Comparison of ENCODE assay signal across 14 mouse cellular contexts in genomic region chr7:117700066-117700465, GRCm38 (mm10).
DNase-seq lines count a peak whose midpoint lies in the region; ATAC-seq and TF ChIP-seq lines count a peak whose summit lies in the region.
"Had no signal": no experiment of that assay in that cellular context is flagged by ENCODE, and none has a peak within 500 bp of the region (broad histone marks: within the 10 kb centered on the region; RNA-seq: fewer than 3 reads in every experiment).

No protein-coding gene starts in this region.

- TF ChIP-seq CTCF in heart, adult 2 months (IDR thresholded peaks at IDR 0.05), result no peak

- H3K4me3 ChIP-seq in heart, adult 2 months, result no peak overlapping the region
- no peak overlapping the region for H3K4me3 ChIP-seq in neural tube, embryonic 11.5 days (ENCODE audit: low read depth, low read length)
- H3K4me3 ChIP-seq in hindbrain, embryonic 16.5 days (ENCODE audit: low read length), result no peak overlapping the region

- H3K36me3 ChIP-seq in heart, adult 2 months (ENCODE audit: control insufficient read depth, insufficient read depth, low read length), result no peaks in the 10 kb centered on the region
- no peaks in the 10 kb centered on the region for H3K36me3 ChIP-seq in neural tube, embryonic 11.5 days (ENCODE audit: control insufficient read depth, insufficient read depth, low read length)
- no peaks in the 10 kb centered on the region for H3K36me3 ChIP-seq in hindbrain, embryonic 16.5 days (ENCODE audit: control insufficient read depth, insufficient read depth, low read length)

- no peak overlapping the region for H3K4me2 ChIP-seq in neural tube, embryonic 11.5 days (ENCODE audit: low read depth)
- no peak overlapping the region for H3K4me2 ChIP-seq in hindbrain, embryonic 16.5 days (ENCODE audit: low read length)

- H3K79me2 ChIP-seq in heart, adult 2 months (replicated peaks; ENCODE audit: control insufficient read depth, insufficient read depth, low read length), result no peaks in the 10 kb centered on the region

- DNase-seq in heart, adult 11 months, result peak; percentile 49
- DNase-seq in heart, adult 2 months, result no peak
- no peak for DNase-seq in neural tube, embryonic 11.5 days (ENCODE audit: low spot score)
- DNase-seq in neural tube, embryonic 10.5 days (ENCODE audit: extremely low spot score, low spot score), result no peak
- DNase-seq in right cerebral cortex, postnatal 36 days (ENCODE audit: low spot score in 2 of 2), result peak; percentile 14 to 55
- no peak for DNase-seq in adrenal gland, postnatal 4 days (ENCODE audit: low spot score in 2 of 2)
- no peak for DNase-seq in B cell, adult 2 months
- DNase-seq: adrenal gland, adult 8-10 months; cerebellum, adult 8-10 months; gastrocnemius, postnatal 36 days; thymus, postnatal 14 days had no signal

- H3K27ac ChIP-seq in heart, adult 2 months, result no peak overlapping the region
- no peak overlapping the region for H3K27ac ChIP-seq in neural tube, embryonic 11.5 days (ENCODE audit: low read depth, low read length)
- H3K27ac ChIP-seq in hindbrain, embryonic 16.5 days (ENCODE audit: low read depth, low read length), result peak overlapping the region; percentile 13
- H3K27ac ChIP-seq: kidney, postnatal 0 days; macrophage had no signal

- H3K27me3 ChIP-seq in heart, adult 2 months (ENCODE audit: control insufficient read depth, insufficient read depth, low read length), result no peaks in the 10 kb centered on the region
- no peaks in the 10 kb centered on the region for H3K27me3 ChIP-seq in neural tube, embryonic 11.5 days (ENCODE audit: control insufficient read depth, insufficient read depth, low read length)
- no peaks in the 10 kb centered on the region for H3K27me3 ChIP-seq in hindbrain, embryonic 16.5 days (replicated peaks; ENCODE audit: control insufficient read depth, insufficient read depth, low read length)

- intact Hi-C loops in heart, adult 2 months (cut with DNase I), result no loop called here

- TF ChIP-seq EP300 in heart, adult 2 months (IDR thresholded peaks at IDR 0.05; ENCODE audit: insufficient read depth, low read depth, low read length), result no peak

- no peaks in the 10 kb centered on the region for H3K9me3 ChIP-seq in neural tube, embryonic 11.5 days (ENCODE audit: control insufficient read depth, low read length)
- H3K9me3 ChIP-seq in hindbrain, embryonic 16.5 days (ENCODE audit: control insufficient read depth, low read length), result no peaks in the 10 kb centered on the region

- no peak for TF ChIP-seq POLR2A in heart, adult 2 months (IDR thresholded peaks at IDR 0.05; ENCODE audit: insufficient read depth, low read depth, low read length)

- H3K4me1 ChIP-seq in heart, adult 2 months (ENCODE audit: control insufficient read depth, insufficient read depth, low read length), result no peaks in the 10 kb centered on the region
- H3K4me1 ChIP-seq in neural tube, embryonic 11.5 days (ENCODE audit: control insufficient read depth, insufficient read depth, low read length), result no peaks in the 10 kb centered on the region
- peaks cover 12% of the 10 kb centered on the region for H3K4me1 ChIP-seq in hindbrain, embryonic 16.5 days (ENCODE audit: control insufficient read depth, insufficient read depth, low read depth, low read length)

- WGBS in heart, adult 2 months, result 73% methylated on average over 6 of the region's 6 CpGs
- WGBS in neural tube, embryonic 11.5 days, result 79% methylated on average over 6 of the region's 6 CpGs
- WGBS in hindbrain, embryonic 16.5 days, result 40% methylated on average over 6 of the region's 6 CpGs

- no peak overlapping the region for H3K9ac ChIP-seq in heart, adult 2 months (ENCODE audit: low read depth, low read length)
- H3K9ac ChIP-seq in neural tube, embryonic 11.5 days (ENCODE audit: low read length), result no peak overlapping the region
- H3K9ac ChIP-seq in hindbrain, embryonic 16.5 days (ENCODE audit: low read depth, low read length), result no peak overlapping the region

- peak; percentile 20; the same call in 1 of the 2 replicates for ATAC-seq in neural tube, embryonic 11.5 days (ENCODE audit: insufficient read depth, low FRiP score, low TSS enrichment)
- ATAC-seq in hindbrain, embryonic 16.5 days, result peak; percentile 48; the same call in 1 of the 2 replicates

Comparison
In these comparisons a context has a peak if more than half of its experiments do, and no peak if none do; other contexts are left out.
1. DNase-seq: peak in heart, adult 11 months (single experiment) and right cerebral cortex, postnatal 36 days (2 of 2); none in heart, adult 2 months (0 of 2), neural tube, embryonic 11.5 days (single experiment), neural tube, embryonic 10.5 days (single experiment), adrenal gland, postnatal 4 days (0 of 2) and B cell, adult 2 months (0 of 2).